Mouse (Mus musculus) thymus, postnatal 0 days (tissue): ENCODE measurements around the gene Vps53. TPM values are rescaled to one million over a fixed set of nuclear protein-coding genes. Genes with fewer than 3 reads are reported as not detected.

Source experiments
- DNase-seq: peaks from one replicate; pipeline ENCODE4 v3.0.0-alpha.2; 2015; ENCODE audit warnings: low spot score
- polyA plus RNA-seq: library from polyadenylated mRNA; unstranded; fragments of >200 nt; fragmentation: Nextera tagmentation; extraction: Ambion mirVana; gene quantifications from 2 replicates; pipeline ENCODE4 v1.2.1, GENCODE M21; 2015

Vps53 gene
- polyA plus RNA-seq, 1 experiment from 2014 or later = 52.8 TPM

- no peak for DNase-seq
Observed at GRCm38 (mm10) chr11:76120407-76120901, 59.0 kb downstream of the Vps53 start.

DNA sequence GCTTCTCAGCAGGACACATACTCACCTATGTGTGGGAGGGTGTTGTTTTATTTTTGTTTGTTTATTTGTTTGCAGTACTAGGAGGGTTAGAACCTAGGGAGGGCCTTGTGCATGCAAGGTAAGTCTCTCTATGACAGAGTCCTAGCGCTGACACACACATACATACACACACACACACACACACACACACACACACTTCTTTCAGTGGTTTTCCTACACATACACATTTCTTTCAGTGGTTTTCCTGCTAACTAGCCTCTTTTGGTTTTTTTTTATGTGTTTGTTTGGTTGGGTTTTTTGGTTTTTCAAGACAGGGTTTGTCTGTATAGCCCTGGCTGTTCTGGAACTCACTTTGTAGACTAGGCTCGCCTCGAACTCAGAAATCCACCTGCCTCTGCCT is 69.0 kb downstream of the Vps53 start:
- DNase-seq = peak; percentile 10

GRCm38 (mm10) chr11:76106551-76107496 is 72.6 kb downstream of the Vps53 start:
- DNase-seq = peak; percentile 84

- no peak for DNase-seq
Observed at GRCm38 (mm10) chr11:76101154-76101553, 78.3 kb downstream of the Vps53 start.

DNA sequence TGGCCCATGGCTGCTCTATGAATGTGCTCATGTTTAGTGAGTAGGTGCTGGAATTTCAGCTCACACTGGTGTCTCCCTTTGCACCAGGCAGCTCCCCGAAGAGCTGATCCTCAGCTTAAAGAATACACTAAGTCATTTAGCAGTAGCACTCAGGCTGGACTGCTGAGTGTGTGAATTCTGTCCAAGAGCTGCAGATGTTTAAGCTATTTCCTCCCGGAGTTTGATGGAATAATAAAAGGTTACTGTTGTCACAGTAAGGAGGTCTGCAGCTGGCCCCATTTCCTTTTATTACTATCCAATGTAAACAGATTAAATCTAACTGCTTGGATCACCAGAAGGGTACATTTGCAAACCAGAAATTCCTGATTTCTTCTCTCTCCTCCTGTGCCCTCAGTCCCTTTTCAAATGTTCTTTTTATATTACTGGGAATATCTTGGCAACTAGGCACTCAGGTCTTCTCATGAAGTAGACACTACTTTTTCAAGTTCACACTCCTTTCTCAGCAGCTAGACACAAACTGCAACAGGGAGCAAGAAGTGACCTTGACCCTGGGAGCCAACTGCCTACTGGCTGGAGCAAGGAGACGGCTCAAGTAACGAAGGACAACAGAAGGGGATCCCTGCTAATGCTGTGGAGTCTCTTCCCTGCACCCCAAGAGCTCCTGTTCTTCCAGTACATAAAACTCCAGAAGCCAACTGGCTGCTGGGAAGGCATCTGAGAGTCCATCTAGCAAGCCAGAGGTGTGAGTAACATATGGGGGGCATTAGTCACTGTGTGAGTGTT is 80.1 kb downstream of the Vps53 start:
- DNase-seq = no peak

DNA sequence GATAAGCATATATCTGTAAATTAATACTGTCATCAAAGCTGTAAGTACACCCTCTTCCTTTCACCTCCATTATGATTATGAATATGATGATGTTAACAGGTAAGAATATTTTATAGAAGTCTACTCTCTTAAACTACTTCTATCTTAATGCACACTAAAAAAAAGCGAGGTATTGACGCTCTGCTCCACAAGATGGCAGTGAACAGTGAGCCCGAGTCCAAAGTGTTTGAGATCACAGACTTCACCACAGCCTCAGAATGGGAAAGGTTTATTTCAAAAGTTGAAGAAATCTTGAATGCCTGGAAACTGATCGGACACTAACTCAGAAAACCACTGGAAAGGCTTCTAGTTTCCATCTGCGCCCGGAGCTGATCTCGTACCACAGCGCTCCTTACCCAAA is 85.8 kb downstream of the Vps53 start:
- no peak for DNase-seq

- no peak for DNase-seq
Observed at GRCm38 (mm10) chr11:76089776-76090175, 89.7 kb downstream of the Vps53 start.

GRCm38 (mm10) chr11:76088506-76088905 is 90.9 kb downstream of the Vps53 start:
- no peak for DNase-seq

DNA sequence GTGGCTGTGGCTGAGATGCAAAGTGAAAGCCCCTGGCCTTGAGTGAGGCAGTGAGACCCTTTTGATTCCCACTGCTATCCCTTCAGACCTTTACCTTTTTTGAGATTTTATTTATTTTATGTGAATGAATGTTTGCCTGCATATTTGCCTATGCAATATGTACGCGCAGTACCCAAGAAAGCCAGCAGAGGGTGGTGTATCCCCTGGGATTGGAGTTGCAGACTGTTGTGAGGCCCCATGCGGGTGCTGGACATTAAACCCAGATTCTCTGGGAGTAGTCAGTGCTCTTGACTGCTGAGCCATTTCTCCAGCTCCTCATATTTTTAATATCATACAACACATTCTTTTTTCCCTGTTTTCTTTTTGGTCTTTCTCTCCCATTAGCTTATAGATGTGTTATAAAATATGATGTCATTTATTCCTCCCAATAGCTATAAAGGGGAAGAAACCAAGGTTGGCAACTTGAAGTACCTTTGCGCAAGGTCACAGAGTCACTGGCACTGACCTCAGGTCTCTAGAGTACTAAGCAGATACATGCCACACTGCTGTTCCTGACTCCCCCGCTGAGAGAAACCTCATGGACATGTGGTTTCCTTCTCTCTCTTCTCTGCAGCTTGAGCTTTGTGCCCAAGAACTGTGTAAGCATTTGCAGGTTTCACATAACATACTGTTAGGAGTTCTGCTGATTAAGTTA is 93.4 kb downstream of the Vps53 start:
- peak; percentile 71 for DNase-seq

DNA sequence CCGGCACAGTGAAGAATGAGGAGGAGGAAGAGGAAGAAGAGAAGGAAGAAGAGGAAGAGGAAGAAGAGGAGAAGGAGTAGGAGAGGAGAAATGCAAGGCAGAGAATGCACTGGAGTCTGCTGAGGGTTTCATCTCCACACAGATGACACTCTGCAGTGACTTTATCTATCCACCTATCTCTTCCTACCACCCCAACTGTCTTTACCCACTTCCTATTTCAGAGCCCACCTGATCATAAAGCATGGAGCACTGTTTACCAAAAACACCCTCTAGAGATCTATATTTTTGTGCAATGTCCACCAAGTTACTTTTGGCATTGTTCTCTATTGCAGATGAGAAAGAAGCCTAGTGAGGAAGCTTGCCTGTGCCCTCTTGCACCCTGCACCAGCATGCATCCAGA is 94.5 kb downstream of the Vps53 start:
- peak; percentile 28 for DNase-seq

DNA sequence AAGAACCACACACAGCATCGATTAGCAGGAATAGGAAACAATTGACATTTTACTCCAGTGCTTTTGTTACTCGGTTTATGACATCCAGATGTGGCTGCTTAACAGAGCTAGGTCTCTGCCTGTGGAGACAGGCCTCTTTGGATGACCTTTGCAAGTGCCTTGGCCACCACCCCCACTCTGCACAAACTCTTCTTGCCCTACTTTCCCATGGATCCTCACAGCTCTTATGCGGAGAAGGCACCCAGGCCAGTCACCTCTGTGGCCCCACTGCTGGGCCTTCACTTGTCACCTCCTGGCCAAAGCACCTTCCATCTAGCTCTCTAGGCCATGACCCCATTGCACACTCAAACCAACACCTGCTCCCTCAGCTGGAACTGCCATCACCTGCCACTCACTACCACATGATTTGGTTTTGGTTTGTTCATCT is 95.5 kb downstream of the Vps53 start:
- DNase-seq = peak; percentile 53

DNA sequence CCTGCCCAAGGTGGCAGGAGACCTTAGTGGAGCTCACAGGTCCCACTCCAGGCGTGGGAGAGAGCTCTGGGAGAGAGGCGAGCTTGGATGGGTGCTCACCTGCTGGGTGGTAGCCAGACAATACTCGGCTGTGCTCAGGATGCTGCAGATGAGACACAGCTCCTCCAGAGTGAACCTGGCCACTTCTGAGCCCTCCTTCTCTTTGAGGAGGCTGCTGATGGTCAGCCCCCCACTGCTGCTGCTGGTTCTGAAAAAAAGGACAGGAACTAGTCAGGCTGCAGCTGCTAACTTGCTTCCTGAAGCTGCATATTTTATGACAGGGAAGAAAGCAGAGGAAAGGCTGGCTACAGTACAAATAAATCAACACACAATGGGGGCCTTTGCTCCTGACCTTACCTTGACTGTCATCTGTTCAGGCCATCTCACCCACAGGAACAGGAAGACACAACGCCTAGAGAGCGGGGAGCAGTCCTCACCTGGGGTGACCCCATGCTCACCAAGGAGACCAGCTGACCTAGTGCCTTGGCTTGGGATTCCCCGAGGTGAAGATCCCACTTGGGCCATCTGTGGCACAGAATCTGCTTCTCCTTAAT is 98.3 kb downstream of the Vps53 start:
- no peak for DNase-seq

- no peak for DNase-seq
Observed at GRCm38 (mm10) chr11:76080293-76080692, 99.2 kb downstream of the Vps53 start.

- DNase-seq = no peak
Observed at GRCm38 (mm10) chr11:76077341-76077740, 102.1 kb downstream of the Vps53 start.

DNA sequence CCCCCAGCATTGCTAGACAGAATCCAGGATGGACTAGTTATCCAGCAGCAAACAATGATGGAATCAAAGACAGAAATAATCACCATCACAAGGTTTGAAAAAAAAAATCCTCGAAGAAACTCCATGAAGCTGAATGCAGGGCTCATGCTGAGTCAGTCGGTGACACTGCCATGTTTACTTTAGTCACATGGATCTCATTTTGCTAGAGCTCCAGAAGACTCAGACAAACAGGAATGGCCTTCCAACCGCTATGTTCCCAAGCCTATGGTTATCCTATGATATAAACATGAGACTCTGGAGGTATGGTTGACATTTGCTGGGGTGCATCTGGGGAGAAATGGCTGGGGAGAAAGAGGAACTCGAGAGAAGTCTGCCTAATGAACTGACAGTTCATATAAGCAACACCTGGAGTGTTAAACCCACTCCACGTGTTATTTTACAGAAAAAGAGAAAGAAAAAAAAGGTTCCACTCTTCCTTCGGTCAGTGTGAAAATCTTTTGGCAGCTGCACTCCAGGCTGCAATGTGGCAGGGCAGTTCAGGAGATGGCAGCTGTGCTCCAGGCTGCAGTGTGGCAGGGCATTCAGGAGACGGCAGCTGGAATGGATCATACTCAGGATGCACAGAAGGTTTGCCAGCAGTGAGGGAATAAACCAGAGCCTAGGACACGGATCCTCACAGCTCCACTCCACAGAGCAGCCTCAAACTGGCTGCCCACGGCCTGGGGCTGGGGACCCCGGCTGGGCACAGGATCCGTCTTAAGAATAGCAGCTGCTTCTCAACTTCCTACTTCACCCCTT is 105.0 kb downstream of the Vps53 start:
- DNase-seq = no peak

DNA sequence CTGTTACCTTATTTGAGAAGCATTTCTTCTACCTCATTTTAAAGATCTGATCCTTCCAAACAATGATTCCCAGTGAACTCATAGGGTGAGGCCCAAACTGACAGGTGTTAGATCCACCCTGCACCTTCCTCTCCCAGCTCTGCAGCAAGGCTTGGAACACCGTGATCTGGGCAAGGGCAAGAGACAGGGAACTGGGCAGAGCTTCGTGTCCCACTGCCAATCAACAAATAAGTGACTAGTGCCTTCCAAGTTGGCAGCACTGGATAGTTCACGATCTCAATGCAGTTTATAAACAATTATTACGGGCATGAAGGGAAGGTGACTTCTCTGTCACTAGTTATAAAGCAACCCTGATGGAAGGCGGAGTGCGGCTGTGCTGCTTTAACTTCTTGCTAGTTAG is 109.6 kb downstream of the Vps53 start:
- DNase-seq = no peak

DNA sequence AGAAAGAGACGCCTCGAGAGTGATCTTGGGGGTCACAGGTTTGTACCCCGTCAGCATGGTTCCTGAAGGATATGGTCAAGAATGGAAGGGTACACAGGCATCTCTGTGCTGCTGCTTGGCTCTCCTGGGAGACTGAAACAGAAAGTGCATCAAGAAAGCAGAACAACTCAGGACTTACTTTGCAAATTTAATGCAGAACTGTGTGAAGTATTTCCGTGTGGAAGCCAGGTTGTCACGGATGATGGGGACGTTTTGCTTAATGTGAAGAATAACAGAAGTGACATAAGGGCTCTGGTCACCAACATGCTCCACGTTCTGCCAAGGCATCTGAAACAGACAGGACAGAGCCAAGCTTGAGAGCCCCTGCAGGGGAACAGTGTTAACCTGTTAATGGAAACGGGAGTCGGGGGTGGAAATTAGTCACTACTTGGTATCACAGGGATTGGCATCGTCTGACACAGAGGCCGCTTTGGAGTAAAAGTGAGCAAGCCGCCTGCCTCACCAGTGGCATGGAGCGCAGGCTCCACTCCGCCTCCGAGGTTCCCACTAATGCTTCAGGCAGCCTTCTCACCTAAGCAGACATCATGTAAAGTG is 112.8 kb downstream of the Vps53 start:
- DNase-seq = no peak

- DNase-seq = no peak
Observed at GRCm38 (mm10) chr11:76065521-76066095, 113.8 kb downstream of the Vps53 start.

- no peak for DNase-seq
Observed at GRCm38 (mm10) chr11:76064411-76064810, 115.0 kb downstream of the Vps53 start.
